Mouse (Mus musculus): Measurements from ENCODE around the gene Nkapd1. TPM values are rescaled to one million over a fixed set of nuclear protein-coding genes. Genes with fewer than 3 reads are reported as not detected.

Nkapd1 gene
- polyA plus RNA-seq, 1 experiment = 11.4 TPM

DNA sequence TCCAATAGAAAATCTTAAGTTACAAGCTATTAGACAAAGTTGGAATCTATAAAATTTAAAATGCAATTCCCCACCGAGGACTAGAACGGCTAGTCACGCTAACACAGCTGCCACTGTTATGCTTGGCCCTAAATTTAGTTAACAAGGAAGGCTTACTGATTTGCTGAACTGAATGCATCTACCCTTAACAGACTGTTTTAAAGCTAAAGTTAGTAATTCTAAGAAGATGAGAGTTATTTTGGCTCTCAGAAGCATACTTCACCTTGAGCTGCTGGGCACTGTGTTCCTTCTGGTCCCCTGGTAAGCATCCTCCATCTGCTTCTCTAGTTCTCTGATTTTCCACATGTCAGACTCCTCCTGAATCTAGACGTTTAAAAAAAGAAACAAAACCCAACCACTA is 5.1 kb downstream of the Nkapd1 start:
- Histone ChIP-seq H3K4me3 (replicated peaks; ENCODE audit: insufficient read depth, low read depth, low read length) (no peak overlapping the region), H3K4me1 (ENCODE audit: control insufficient read depth, insufficient read depth, low read length) (no peaks in the 10 kb centered on the region), H3K27me3 (ENCODE audit: control insufficient read depth, insufficient read depth, low read length) (no peaks in the 10 kb centered on the region), H3K27ac (ENCODE audit: insufficient read depth, low read length) (no peak overlapping the region)
- WGBS = 71% methylated on average over 4 of the region's 4 CpGs
- no peak for TF ChIP-seq POLR2A (IDR thresholded peaks at IDR 0.05; ENCODE audit: borderline replicate concordance, insufficient read depth, low read length)
- TF ChIP-seq CTCF (IDR thresholded peaks at IDR 0.05; ENCODE audit: borderline replicate concordance, insufficient read depth, low read depth, low read length) = no peak
- DNase-seq = no peak

DNA sequence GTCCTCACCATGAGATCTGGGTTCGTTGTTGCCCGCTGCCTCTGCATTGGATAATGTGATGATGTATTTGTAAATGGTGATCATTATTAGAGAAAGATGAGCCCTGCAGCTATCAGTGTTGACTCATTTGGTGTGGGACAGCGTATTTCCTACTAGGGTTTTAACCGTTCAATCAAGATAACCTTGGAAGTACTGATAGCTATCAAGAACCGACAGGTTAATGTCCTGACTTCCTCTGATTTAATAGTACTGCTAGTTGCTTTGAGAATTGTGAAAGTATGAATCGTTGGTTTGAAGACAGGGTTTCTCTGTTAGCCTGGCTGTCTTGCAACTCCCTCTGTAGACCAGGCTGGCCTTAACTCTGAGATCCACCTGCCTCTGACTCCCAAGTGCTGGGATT is 12.9 kb downstream of the Nkapd1 start:
- H3K27me3 ChIP-seq (ENCODE audit: control insufficient read depth, insufficient read depth, low read length) = no peaks in the 10 kb centered on the region
- peak overlapping the region; percentile 79 for H3K27ac ChIP-seq (ENCODE audit: insufficient read depth, low read length)
- DNase-seq = no peak
- peaks cover 4% of the 10 kb centered on the region; the same call in 1 of the 2 replicates for H3K4me1 ChIP-seq (ENCODE audit: control insufficient read depth, insufficient read depth, low read length)
- peak overlapping the region; percentile 95 for H3K4me3 ChIP-seq (replicated peaks; ENCODE audit: insufficient read depth, low read depth, low read length)
- TF ChIP-seq CTCF (IDR thresholded peaks at IDR 0.05; ENCODE audit: borderline replicate concordance, insufficient read depth, low read depth, low read length) (no peak), POLR2A (IDR thresholded peaks at IDR 0.05; ENCODE audit: borderline replicate concordance, insufficient read depth, low read length) (no peak)
- 5% methylated on average over 6 of the region's 6 CpGs for WGBS

DNA sequence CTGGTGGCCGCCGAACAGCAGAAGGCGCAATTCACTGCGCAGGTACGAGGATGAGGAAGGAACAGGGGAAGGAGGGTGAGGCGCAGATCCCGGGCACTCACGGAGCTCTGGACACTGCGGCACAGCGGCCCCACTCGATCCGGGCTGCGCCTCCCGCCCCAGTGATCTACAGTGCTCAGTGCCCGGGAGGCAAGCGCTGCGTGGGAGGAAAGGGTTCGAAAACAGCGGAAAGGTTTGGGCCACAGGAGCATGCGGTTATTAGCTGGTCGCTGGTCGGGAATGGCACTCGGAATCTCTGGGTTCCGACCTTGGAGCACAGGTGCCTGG is 13.3 kb downstream of the Nkapd1 start:
- DNase-seq = no peak
- H3K4me3 ChIP-seq (replicated peaks; ENCODE audit: insufficient read depth, low read depth, low read length) = peak overlapping the region; percentile 95
- under 1% methylated on average over 24 of the region's 24 CpGs for WGBS
- no peaks in the 10 kb centered on the region for H3K27me3 ChIP-seq (ENCODE audit: control insufficient read depth, insufficient read depth, low read length)
- peaks cover 4% of the 10 kb centered on the region; the same call in 1 of the 2 replicates for H3K4me1 ChIP-seq (ENCODE audit: control insufficient read depth, insufficient read depth, low read length)
- TF ChIP-seq CTCF (IDR thresholded peaks at IDR 0.05; ENCODE audit: borderline replicate concordance, insufficient read depth, low read depth, low read length) (no peak), POLR2A (IDR thresholded peaks at IDR 0.05; ENCODE audit: borderline replicate concordance, insufficient read depth, low read length) (no peak)
- H3K27ac ChIP-seq (ENCODE audit: insufficient read depth, low read length) = peak overlapping the region; percentile 79

DNA sequence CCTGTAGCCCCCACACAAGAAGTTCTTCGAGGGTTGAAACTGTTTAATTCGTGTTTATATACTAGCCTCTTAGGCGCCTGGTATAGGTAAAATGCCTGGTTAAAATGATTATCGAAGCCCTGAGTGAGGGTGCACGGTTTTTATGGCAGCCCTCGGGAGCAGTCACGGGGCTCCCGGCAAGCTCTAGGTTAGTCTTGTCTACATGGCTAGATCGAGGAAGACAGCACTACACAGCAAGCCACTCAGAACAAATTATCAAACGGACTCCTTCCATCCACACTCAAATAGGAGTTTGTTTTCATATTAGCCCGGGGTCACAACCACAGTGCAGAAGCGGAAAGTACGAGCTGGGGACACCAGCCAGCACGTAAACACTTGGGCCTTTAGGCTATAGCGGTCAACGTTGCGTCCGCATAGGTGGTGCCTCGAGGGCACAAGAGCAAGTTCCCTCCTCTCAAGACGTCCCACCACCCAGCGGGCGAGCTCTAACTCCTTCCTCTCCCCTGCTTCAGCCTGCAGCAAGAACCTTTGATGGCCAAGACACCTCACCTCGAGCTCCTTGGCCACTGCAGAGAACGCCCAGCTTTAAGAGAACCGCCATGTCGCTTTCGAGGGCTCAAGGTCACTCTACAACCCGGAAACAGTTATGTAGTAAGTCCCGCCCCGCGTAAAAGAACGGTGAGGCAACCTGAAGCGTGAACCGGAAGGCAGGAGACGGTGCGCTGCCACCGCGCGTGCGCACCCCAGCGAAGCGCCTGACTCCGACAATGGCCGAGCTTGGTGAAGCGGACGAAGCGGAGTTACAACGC is 13.9 kb downstream of the Nkapd1 start, which contains the start of the genes Sdhd and Timm8b:
Sdhd (minus strand) TSS at position 624 of the 809 bp plus-strand sequence.
Timm8b (plus strand) TSS at position 722 of the 809 bp plus-strand sequence.
- under 1% methylated on average over 48 of the region's 48 CpGs for WGBS
- no peak for TF ChIP-seq CTCF (IDR thresholded peaks at IDR 0.05; ENCODE audit: borderline replicate concordance, insufficient read depth, low read depth, low read length)
- peak; percentile 95 for TF ChIP-seq POLR2A (IDR thresholded peaks at IDR 0.05; ENCODE audit: borderline replicate concordance, insufficient read depth, low read length)

DNA sequence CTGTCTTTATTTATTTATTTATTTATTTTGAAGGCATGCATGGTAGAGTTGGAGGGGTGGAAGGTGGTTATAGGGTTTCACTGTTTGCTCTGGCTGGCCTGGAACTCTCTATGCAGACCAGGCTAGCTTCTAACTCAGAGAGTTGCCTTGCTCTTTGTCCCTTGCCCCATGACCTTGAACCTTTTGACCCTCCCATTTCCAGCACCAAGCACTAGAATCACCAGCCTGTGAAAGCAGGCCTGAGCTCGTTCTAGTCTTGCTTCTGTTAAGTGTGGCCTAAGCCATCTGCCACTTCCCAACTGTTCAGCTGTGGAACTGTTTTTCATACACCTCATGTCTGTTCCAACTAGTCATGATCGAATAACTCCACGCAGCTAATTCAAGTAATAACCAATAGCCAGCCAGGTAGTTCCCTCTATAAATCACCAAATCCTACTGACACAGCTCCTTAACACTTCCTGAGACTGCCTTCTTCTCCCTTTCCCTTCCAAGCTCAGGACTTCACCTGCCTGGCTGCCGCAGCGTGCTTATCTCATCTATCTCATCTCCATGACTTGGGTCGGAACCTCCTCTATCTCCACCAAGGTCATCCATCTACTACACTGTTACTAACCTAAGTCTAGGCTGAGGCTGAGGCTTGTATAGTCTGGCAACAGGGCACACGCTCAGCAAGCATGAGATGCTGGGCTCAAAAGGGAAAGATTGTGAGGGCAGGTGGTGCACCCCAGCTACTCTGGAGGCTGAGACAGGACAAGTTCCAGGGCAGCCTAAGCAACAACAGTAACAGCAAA is 15.0 kb downstream of the Nkapd1 start:
- H3K27me3 ChIP-seq (ENCODE audit: control insufficient read depth, insufficient read depth, low read length) = no peaks in the 10 kb centered on the region
- peak overlapping the region; percentile 95 for H3K4me3 ChIP-seq (replicated peaks; ENCODE audit: insufficient read depth, low read depth, low read length)
- 68% methylated on average over 7 of the region's 7 CpGs for WGBS
- no peak overlapping the region for H3K27ac ChIP-seq (ENCODE audit: insufficient read depth, low read length)
- peaks cover 4% of the 10 kb centered on the region; the same call in 1 of the 2 replicates for H3K4me1 ChIP-seq (ENCODE audit: control insufficient read depth, insufficient read depth, low read length)
- TF ChIP-seq POLR2A (IDR thresholded peaks at IDR 0.05; ENCODE audit: borderline replicate concordance, insufficient read depth, low read length) (no peak), CTCF (IDR thresholded peaks at IDR 0.05; ENCODE audit: borderline replicate concordance, insufficient read depth, low read depth, low read length) (no peak)
- DNase-seq = no peak

More for the DNA sequence above, 13.9 kb downstream of the Nkapd1 start, which contains the start of the genes Sdhd and Timm8b:
- Histone ChIP-seq H3K27ac (ENCODE audit: insufficient read depth, low read length) (peak within 1 kb of the TSS; percentile 79), H3K27me3 (ENCODE audit: control insufficient read depth, insufficient read depth, low read length) (no peaks in the 10 kb centered on the region), H3K4me1 (ENCODE audit: control insufficient read depth, insufficient read depth, low read length) (peaks cover 4% of the 10 kb centered on the region; the same call in 1 of the 2 replicates), H3K4me3 (replicated peaks; ENCODE audit: insufficient read depth, low read depth, low read length) (peak within 1 kb of the TSS; percentile 95)
- DNase-seq = peak; percentile 95

DNA sequence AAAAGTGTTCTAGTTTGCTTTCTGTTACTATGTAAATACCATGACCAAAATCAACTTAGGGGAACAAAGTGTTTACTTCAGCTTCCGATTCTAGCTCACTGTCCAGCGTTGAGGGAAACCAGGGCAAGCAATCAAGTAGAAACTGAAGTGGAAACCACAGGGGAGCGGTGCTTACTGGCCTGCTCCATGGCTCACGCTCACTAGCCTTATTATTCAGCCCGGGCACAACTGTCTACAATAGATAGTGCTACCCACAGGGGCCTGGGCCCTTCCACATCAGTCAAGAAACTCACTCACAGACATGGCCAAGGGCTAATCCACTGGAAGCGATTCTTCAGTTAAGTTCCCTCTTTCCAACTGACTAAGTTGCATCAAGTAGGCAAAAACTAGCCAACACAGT is 15.7 kb downstream of the Nkapd1 start:
- Histone ChIP-seq H3K27me3 (ENCODE audit: control insufficient read depth, insufficient read depth, low read length) (no peaks in the 10 kb centered on the region), H3K27ac (ENCODE audit: insufficient read depth, low read length) (no peak overlapping the region), H3K4me3 (replicated peaks; ENCODE audit: insufficient read depth, low read depth, low read length) (peak overlapping the region; percentile 13), H3K4me1 (ENCODE audit: control insufficient read depth, insufficient read depth, low read length) (peaks cover 4% of the 10 kb centered on the region; the same call in 1 of the 2 replicates)
- DNase-seq = no peak
- 27% methylated on average over 6 of the region's 6 CpGs for WGBS
- no peak for TF ChIP-seq CTCF (IDR thresholded peaks at IDR 0.05; ENCODE audit: borderline replicate concordance, insufficient read depth, low read depth, low read length)

DNA sequence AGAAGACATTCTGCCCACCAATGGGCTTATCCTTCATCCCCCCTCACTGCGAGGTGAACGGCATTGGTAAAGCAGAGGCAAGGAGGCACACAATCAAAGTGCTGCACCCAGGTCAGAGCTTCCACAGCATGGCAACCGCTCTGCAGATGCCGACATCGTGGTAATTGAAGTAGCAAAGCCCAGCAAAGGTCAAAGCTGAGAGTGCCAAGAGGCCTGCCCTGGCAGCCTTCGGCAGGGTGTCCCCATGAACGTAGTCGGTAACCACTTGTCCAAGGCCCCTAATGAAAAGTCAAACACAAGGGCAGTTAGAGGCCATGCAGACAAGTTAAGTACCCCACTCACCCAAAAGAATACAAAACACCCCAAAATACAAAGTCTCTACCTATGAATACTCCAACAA is 20.3 kb downstream of the Nkapd1 start:
- H3K4me3 ChIP-seq (replicated peaks; ENCODE audit: insufficient read depth, low read depth, low read length) = no peak overlapping the region
- no peak overlapping the region for H3K27ac ChIP-seq (ENCODE audit: insufficient read depth, low read length)
- H3K27me3 ChIP-seq (ENCODE audit: control insufficient read depth, insufficient read depth, low read length) = no peaks in the 10 kb centered on the region
- no peaks in the 10 kb centered on the region; the same call in 1 of the 2 replicates for H3K4me1 ChIP-seq (ENCODE audit: control insufficient read depth, insufficient read depth, low read length)
- DNase-seq = no peak
- no peak for TF ChIP-seq POLR2A (IDR thresholded peaks at IDR 0.05; ENCODE audit: borderline replicate concordance, insufficient read depth, low read length)
- TF ChIP-seq CTCF (IDR thresholded peaks at IDR 0.05; ENCODE audit: borderline replicate concordance, insufficient read depth, low read depth, low read length) = no peak
- WGBS = 90% methylated on average over 8 of the region's 8 CpGs

All from cerebellum, adult 2 months (tissue).